Mouse (Mus musculus): ENCODE results near the gene Map3k14. TPM values are rescaled to one million over a fixed set of nuclear protein-coding genes. Genes with fewer than 3 reads are reported as not detected.

Map3k14 gene
- polyA plus RNA-seq, 1 experiment: 8.6 TPM

- no peaks in the 10 kb centered on the region for H3K36me3 ChIP-seq (ENCODE audit: control insufficient read depth, insufficient read depth, low read length)
- peaks cover 31% of the 10 kb centered on the region; the same call in 1 of the 2 replicates for H3K4me1 ChIP-seq (ENCODE audit: control insufficient read depth, insufficient read depth, low read length)
- TF ChIP-seq POLR2A (IDR thresholded peaks at IDR 0.05; ENCODE audit: low read depth, low read length): no peak
- TF ChIP-seq CTCF (conservative IDR thresholded peaks at IDR 0.05; ENCODE audit: insufficient read depth, insufficient read length, low read depth, low read length): no peak
- DNase-seq: no peak
- H3K4me3 ChIP-seq (ENCODE audit: insufficient read depth, low read depth, low read length): no peak overlapping the region
- peak overlapping the region; percentile 90 for H3K27ac ChIP-seq (ENCODE audit: insufficient read depth, low read depth, low read length)
- 74% methylated on average over 7 of the region's 7 CpGs for WGBS
- H3K27me3 ChIP-seq (replicated peaks; ENCODE audit: control insufficient read depth, insufficient read depth, low read length): no peaks in the 10 kb centered on the region
These were observed 94.1 kb downstream of the Map3k14 start for GRCm38 (mm10) chr11:103173041-103173770.

GRCm38 (mm10) chr11:103172392-103173040 is 94.8 kb downstream of the Map3k14 start:
- peak overlapping the region; percentile 74 for H3K4me3 ChIP-seq (ENCODE audit: insufficient read depth, low read depth, low read length)
- 63% methylated on average over 6 of the region's 6 CpGs for WGBS
- H3K27ac ChIP-seq (ENCODE audit: insufficient read depth, low read depth, low read length): peak overlapping the region; percentile 90
- DNase-seq: peak; percentile 33
- H3K4me1 ChIP-seq (ENCODE audit: control insufficient read depth, insufficient read depth, low read length): peaks cover 31% of the 10 kb centered on the region; the same call in 1 of the 2 replicates
- TF ChIP-seq CTCF (conservative IDR thresholded peaks at IDR 0.05; ENCODE audit: insufficient read depth, insufficient read length, low read depth, low read length): no peak
- TF ChIP-seq POLR2A (IDR thresholded peaks at IDR 0.05; ENCODE audit: low read depth, low read length): no peak
- H3K36me3 ChIP-seq (ENCODE audit: control insufficient read depth, insufficient read depth, low read length): no peaks in the 10 kb centered on the region
- H3K27me3 ChIP-seq (replicated peaks; ENCODE audit: control insufficient read depth, insufficient read depth, low read length): no peaks in the 10 kb centered on the region

GRCm38 (mm10) chr11:103171703-103172391 is 95.4 kb downstream of the Map3k14 start:
- WGBS: 39% methylated on average over 9 of the region's 9 CpGs
- peak overlapping the region; percentile 98 for H3K27ac ChIP-seq (ENCODE audit: insufficient read depth, low read depth, low read length)

GRCm38 (mm10) chr11:103171286-103171620 is 96.0 kb downstream of the Map3k14 start:
- peak overlapping the region; percentile 98 for H3K27ac ChIP-seq (ENCODE audit: insufficient read depth, low read depth, low read length)
- peaks cover 31% of the 10 kb centered on the region; the same call in 1 of the 2 replicates for H3K4me1 ChIP-seq (ENCODE audit: control insufficient read depth, insufficient read depth, low read length)
- H3K27me3 ChIP-seq (replicated peaks; ENCODE audit: control insufficient read depth, insufficient read depth, low read length): no peaks in the 10 kb centered on the region
- no peaks in the 10 kb centered on the region for H3K36me3 ChIP-seq (ENCODE audit: control insufficient read depth, insufficient read depth, low read length)
- TF ChIP-seq CTCF (conservative IDR thresholded peaks at IDR 0.05; ENCODE audit: insufficient read depth, insufficient read length, low read depth, low read length) (no peak), POLR2A (IDR thresholded peaks at IDR 0.05; ENCODE audit: low read depth, low read length) (no peak)
- peak overlapping the region; percentile 74 for H3K4me3 ChIP-seq (ENCODE audit: insufficient read depth, low read depth, low read length)
- no peak for DNase-seq
- 5% methylated on average over 23 of the region's 23 CpGs for WGBS

More at GRCm38 (mm10) chr11:103171703-103172391, 95.4 kb downstream of the Map3k14 start:
- TF ChIP-seq CTCF (conservative IDR thresholded peaks at IDR 0.05; ENCODE audit: insufficient read depth, insufficient read length, low read depth, low read length) (no peak), POLR2A (IDR thresholded peaks at IDR 0.05; ENCODE audit: low read depth, low read length) (no peak)
- Histone ChIP-seq H3K36me3 (ENCODE audit: control insufficient read depth, insufficient read depth, low read length) (no peaks in the 10 kb centered on the region), H3K4me1 (ENCODE audit: control insufficient read depth, insufficient read depth, low read length) (peaks cover 31% of the 10 kb centered on the region; the same call in 1 of the 2 replicates), H3K4me3 (ENCODE audit: insufficient read depth, low read depth, low read length) (peak overlapping the region; percentile 74), H3K27me3 (replicated peaks; ENCODE audit: control insufficient read depth, insufficient read depth, low read length) (no peaks in the 10 kb centered on the region)
- DNase-seq: peak; percentile 87

GRCm38 (mm10) chr11:103170494-103171285 is 96.6 kb downstream of the Map3k14 start, which contains the start of gene Fmnl1:
Fmnl1 (plus strand) TSS chr11:103171107.
- no peak for TF ChIP-seq POLR2A (IDR thresholded peaks at IDR 0.05; ENCODE audit: low read depth, low read length)
- TF ChIP-seq CTCF (conservative IDR thresholded peaks at IDR 0.05; ENCODE audit: insufficient read depth, insufficient read length, low read depth, low read length): no peak
- Histone ChIP-seq H3K27ac (ENCODE audit: insufficient read depth, low read depth, low read length) (peak within 1 kb of the TSS; percentile 98), H3K27me3 (replicated peaks; ENCODE audit: control insufficient read depth, insufficient read depth, low read length) (no peaks in the 10 kb centered on the region), H3K4me1 (ENCODE audit: control insufficient read depth, insufficient read depth, low read length) (peaks cover 30% of the 10 kb centered on the region; the same call in 1 of the 2 replicates), H3K4me3 (ENCODE audit: insufficient read depth, low read depth, low read length) (peak within 1 kb of the TSS; percentile 74), H3K36me3 (ENCODE audit: control insufficient read depth, insufficient read depth, low read length) (no peaks in the 10 kb centered on the region)
- peak; percentile 61 for DNase-seq
- 2% methylated on average over 64 of the region's 84 CpGs for WGBS

GRCm38 (mm10) chr11:103170111-103170493 is 97.2 kb downstream of the Map3k14 start:
- H3K27me3 ChIP-seq (replicated peaks; ENCODE audit: control insufficient read depth, insufficient read depth, low read length): no peaks in the 10 kb centered on the region
- H3K4me3 ChIP-seq (ENCODE audit: insufficient read depth, low read depth, low read length): peak overlapping the region; percentile 74; the same call in 1 of the 2 replicates

More at GRCm38 (mm10) chr11:103170111-103170493, 97.2 kb downstream of the Map3k14 start:
- DNase-seq: no peak
- WGBS: 49% methylated on average over 3 of the region's 3 CpGs
- Histone ChIP-seq H3K27ac (ENCODE audit: insufficient read depth, low read depth, low read length) (no peak overlapping the region), H3K36me3 (ENCODE audit: control insufficient read depth, insufficient read depth, low read length) (no peaks in the 10 kb centered on the region), H3K4me1 (ENCODE audit: control insufficient read depth, insufficient read depth, low read length) (peaks cover 29% of the 10 kb centered on the region; the same call in 1 of the 2 replicates)
- TF ChIP-seq POLR2A (IDR thresholded peaks at IDR 0.05; ENCODE audit: low read depth, low read length): no peak
- TF ChIP-seq CTCF (conservative IDR thresholded peaks at IDR 0.05; ENCODE audit: insufficient read depth, insufficient read length, low read depth, low read length): no peak

Other genes starting within 250 kb of the Map3k14 start
- 45.3 and 49.7 TPM in 2 replicates for gene Nmt1, start 239.3 kb downstream of the Map3k14 start, polyA plus RNA-seq (2012; rRNA removed)
- gene Dcakd, start 239.1 kb downstream of the Map3k14 start, polyA plus RNA-seq (2012; rRNA removed): 49.5 and 51.3 TPM in 2 replicates
- 14.9 and 18.1 TPM in 2 replicates for gene Plcd3, start 165.8 kb downstream of the Map3k14 start, polyA plus RNA-seq (2012; rRNA removed)
- 119 and 130 TPM in 2 replicates for gene Acbd4, start 165.8 kb downstream of the Map3k14 start, polyA plus RNA-seq (2012; rRNA removed)
- gene Hexim1, start 151.2 kb downstream of the Map3k14 start, polyA plus RNA-seq (2012; rRNA removed): 24.9 and 26.4 TPM in 2 replicates
- 3.8 and 4.0 TPM in 2 replicates for gene Hexim2, start 135.0 kb downstream of the Map3k14 start, polyA plus RNA-seq (2012; rRNA removed)
- gene Fmnl1, start 96.4 kb downstream of the Map3k14 start, polyA plus RNA-seq (2012; rRNA removed): 32.7 and 35.5 TPM in 2 replicates
- 0.09 and 0.22 TPM in 2 replicates for gene 1700023F06Rik, start 58.9 kb downstream of the Map3k14 start, polyA plus RNA-seq (2012; rRNA removed)
- gene Spata32, start 49.0 kb downstream of the Map3k14 start, polyA plus RNA-seq (2012; rRNA removed): not detected in 2 replicates
- gene Arhgap27, start 96.2 kb upstream of the Map3k14 start, polyA plus RNA-seq (2012; rRNA removed): 38.4 and 46.8 TPM in 2 replicates
- gene Plekhm1, start 145.2 kb upstream of the Map3k14 start, polyA plus RNA-seq (2012; rRNA removed): 21.9 and 24.0 TPM in 2 replicates
- not detected in 2 replicates for gene Lrrc37a, start 237.1 kb upstream of the Map3k14 start, polyA plus RNA-seq (2012; rRNA removed)

Data from kidney, adult 2 months (tissue).